Mouse (Mus musculus): ENCODE measurements at regions not wholly inside any gene's neighbourhood (a gene's known extent, or its start where the extent isn't known, plus 50 kb on each side); places are given as distances from the start of the nearest gene placed in this dataset.

- no peak for DNase-seq (ENCODE audit: low spot score)
Observed at GRCm38 (mm10) chr10:53852091-53852490, 101.2 kb upstream of the Fam184a start.

- no peak for DNase-seq (ENCODE audit: low spot score)
Observed at GRCm38 (mm10) chr10:53850568-53850967, 99.6 kb upstream of the Fam184a start.

- DNase-seq (ENCODE audit: low spot score) = peak; percentile 11
Observed at GRCm38 (mm10) chr10:53813244-53813620, 62.3 kb upstream of the Fam184a start.

GRCm38 (mm10) chr10:53812597-53813243 is 61.8 kb upstream of the Fam184a start:
- DNase-seq (ENCODE audit: low spot score) = peak; percentile 23

GRCm38 (mm10) chr10:53811904-53812596 is 61.1 kb upstream of the Fam184a start:
- DNase-seq (ENCODE audit: low spot score) = no peak

- DNase-seq (ENCODE audit: low spot score) = no peak
Observed at GRCm38 (mm10) chr10:53806697-53807096, 55.8 kb upstream of the Fam184a start.

- DNase-seq (ENCODE audit: low spot score) = no peak
Observed at GRCm38 (mm10) chr10:53801048-53801641, 50.2 kb upstream of the Fam184a start.

Data from gastrocnemius, adult 18-20 months (tissue).